Mouse (Mus musculus) retina, adult 2 months (tissue): ENCODE measurements at regions not wholly inside any gene's neighbourhood (a gene's known extent, or its start where the extent isn't known, plus 50 kb on each side); places are given as distances from the start of the nearest gene placed in this dataset.

Experiments
- DNase-seq: peaks from one replicate; pipeline ENCODE4 v3.0.0-alpha.2; 2012; ENCODE audit warnings: low read depth, low spot score

- DNase-seq, result no peak
These were observed 170.4 kb upstream of the Ptger4 start for GRCm38 (mm10) chr15:5414401-5414800.

GRCm38 (mm10) chr15:5416031-5416430 is 172.0 kb upstream of the Ptger4 start:
- DNase-seq, result no peak

GRCm38 (mm10) chr15:5426641-5427040 is 182.7 kb upstream of the Ptger4 start:
- DNase-seq, result no peak

- no peak for DNase-seq
These were observed 183.5 kb upstream of the Ptger4 start for GRCm38 (mm10) chr15:5427319-5428048.

GRCm38 (mm10) chr15:5432018-5432417 is 188.0 kb upstream of the Ptger4 start:
- DNase-seq, result no peak

- DNase-seq, result no peak
These were observed 193.0 kb upstream of the Ptger4 start for GRCm38 (mm10) chr15:5437020-5437419.

GRCm38 (mm10) chr15:5446040-5446755 is 202.2 kb upstream of the Ptger4 start:
- no peak for DNase-seq

GRCm38 (mm10) chr15:5446756-5447314 is 202.8 kb upstream of the Ptger4 start:
- DNase-seq, result no peak

- no peak for DNase-seq
These were observed 203.9 kb upstream of the Ptger4 start for GRCm38 (mm10) chr15:5447707-5448496.

- DNase-seq, result no peak
These were observed 215.1 kb upstream of the Ptger4 start for GRCm38 (mm10) chr15:5459083-5459482.

- no peak for DNase-seq
These were observed 215.6 kb upstream of the Ptger4 start for GRCm38 (mm10) chr15:5459580-5459979.

- no peak for DNase-seq
These were observed 218.7 kb upstream of the Ptger4 start for GRCm38 (mm10) chr15:5462651-5463050.

GRCm38 (mm10) chr15:5464732-5465131 is 220.7 kb upstream of the Ptger4 start:
- DNase-seq, result no peak

- no peak for DNase-seq
These were observed 224.6 kb upstream of the Ptger4 start for GRCm38 (mm10) chr15:5468535-5469073.

- DNase-seq, result no peak
These were observed 231.5 kb upstream of the Ptger4 start for GRCm38 (mm10) chr15:5475389-5475995.

GRCm38 (mm10) chr15:5493286-5493685 is 249.3 kb upstream of the Ptger4 start:
- no peak for DNase-seq

GRCm38 (mm10) chr15:5495187-5495849 is 251.3 kb upstream of the Ptger4 start:
- DNase-seq, result no peak

GRCm38 (mm10) chr15:5495954-5496353 is 252.0 kb upstream of the Ptger4 start:
- no peak for DNase-seq

GRCm38 (mm10) chr15:5504502-5504901 is 260.5 kb upstream of the Ptger4 start:
- no peak for DNase-seq

- DNase-seq, result no peak
These were observed 263.0 kb upstream of the Ptger4 start for GRCm38 (mm10) chr15:5506848-5507544.
